Mouse (Mus musculus) heart, adult 2 months (tissue): ENCODE data around the gene Ifna11.
"Not testable (repeated sequence)": the region's sequence is repeated elsewhere in the genome, so short reads cannot be mapped to it uniquely, and the experiment has no call there.

ENCODE experiments used
- CTCF ChIP-seq: fragments of 200-600 bp; IDR thresholded peaks from 2 replicates; pipeline ENCODE4 v1.8.1; 2022; ENCODE audit warnings: antibody characterized with exemption, mild to moderate bottlenecking, moderate library complexity
- EP300 ChIP-seq: fragments of 200-500 bp; IDR thresholded peaks from 2 replicates; pipeline ENCODE4 v1.6.1; 2011; ENCODE audit warnings: low read depth, low read length, control low read depth; ENCODE audit not compliant: insufficient read depth
- POLR2A ChIP-seq: fragments of 200-500 bp; IDR thresholded peaks from 2 replicates; pipeline ENCODE4 v1.6.1; 2011; ENCODE audit warnings: mild to moderate bottlenecking, low read depth, low read length, control low read depth; ENCODE audit not compliant: insufficient read depth

DNA sequence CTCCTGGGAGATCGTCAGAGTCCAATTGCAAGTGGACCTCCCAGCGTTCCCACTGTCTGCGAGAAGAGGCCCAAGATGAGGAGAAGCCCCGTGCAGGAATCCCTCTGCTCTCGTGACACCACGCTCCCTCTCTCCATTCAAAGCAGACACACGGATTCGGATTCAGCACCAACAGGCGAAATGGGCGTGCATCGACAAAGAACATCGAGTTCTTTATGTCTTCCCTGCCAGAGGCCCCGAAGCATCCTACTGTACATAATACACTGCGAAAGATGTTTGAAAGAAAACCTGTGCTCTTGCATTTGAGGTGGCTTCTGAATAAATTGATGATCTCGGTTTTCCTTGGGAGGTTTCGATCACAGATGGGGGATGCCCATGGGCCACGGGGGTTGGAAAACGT lies 39.4 kb upstream of the Ifna11 start:
- not testable (repeated sequence) for TF ChIP-seq CTCF, POLR2A, EP300
